Mouse (Mus musculus) layer of hippocampus, postnatal 14 days (tissue): ENCODE measurements around the gene Cd302. TPM values are rescaled to one million over a fixed set of nuclear protein-coding genes. Genes with fewer than 3 reads are reported as not detected.
A peak's percentile ranks its signal among the peaks of the same experiment; 100 is the strongest.

Source experiments
- DNase-seq, 2 experiments: peaks; one replicate each; pipeline ENCODE4 v3.0.0; 2021 to 2022; ENCODE audit warnings: low spot score in 2 of 2, mixed read lengths in 1 of 2
- long read RNA-seq, 2 experiments: library from polyadenylated mRNA; stranded (forward); transcript quantifications; one replicate each; pipeline ENCODE4 v2.0.0; 2021
- total RNA-seq, 2 experiments: library from RNA; stranded (reverse); gene quantifications; 2 replicates each; pipeline ENCODE4 v1.2.3; 2021

Cd302 gene
- total RNA-seq, result 10 to 100 TPM in 1 of 2 experiments, 1 to 10 TPM in 1; 9.3 to 11.7 TPM
- long read RNA-seq, experiment 1, transcript Cd302-202 (6 exons, 1,354 nt), result major isoform, 15 of 18 reads
- long read RNA-seq, experiment 1, partial matches to known transcripts, result 0 of 18 reads
- long read RNA-seq, experiment 1, other reads (novel, unspliced or antisense), result 2 of 18 reads
- long read RNA-seq, experiment 2, transcript Cd302-202 (6 exons, 1,354 nt), result major isoform, 18 of 20 reads
- long read RNA-seq, experiment 2, partial matches to known transcripts, result 1 of 20 reads
- long read RNA-seq, experiment 2, other reads (novel, unspliced or antisense), result 1 of 20 reads

- no peak for DNase-seq
Observed at GRCm38 (mm10) chr2:60284467-60284821, at the start of gene Cd302. Gene Cd302, minus strand, starts transcription at chr2:60284488.

- no peak for DNase-seq
Observed at GRCm38 (mm10) chr2:60328641-60329040, 44.4 kb upstream of the Cd302 start.

- no peak for DNase-seq
Observed at GRCm38 (mm10) chr2:60327581-60327980, 43.3 kb upstream of the Cd302 start.

DNA sequence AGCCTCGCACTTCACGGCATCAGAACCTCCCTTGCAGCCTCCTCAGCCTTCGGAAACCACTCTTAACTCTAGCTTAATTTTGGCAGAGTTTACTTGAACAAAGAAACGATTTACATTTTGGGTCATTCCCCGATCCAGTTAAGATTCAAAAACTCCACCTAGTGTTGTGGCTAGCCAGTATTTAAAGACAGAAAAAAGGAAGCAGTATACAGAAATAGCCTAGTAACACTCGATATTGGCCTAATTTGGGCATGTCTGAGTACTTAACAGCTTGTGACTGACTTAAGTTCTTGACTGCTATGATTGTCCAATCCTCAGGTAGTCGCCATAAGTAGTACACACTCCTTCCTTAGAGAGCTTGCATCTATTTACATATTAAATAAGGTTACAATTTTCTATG is 42.7 kb upstream of the Cd302 start:
- DNase-seq, result no peak

GRCm38 (mm10) chr2:60323411-60323810 is 39.1 kb upstream of the Cd302 start:
- DNase-seq, result no peak

DNA sequence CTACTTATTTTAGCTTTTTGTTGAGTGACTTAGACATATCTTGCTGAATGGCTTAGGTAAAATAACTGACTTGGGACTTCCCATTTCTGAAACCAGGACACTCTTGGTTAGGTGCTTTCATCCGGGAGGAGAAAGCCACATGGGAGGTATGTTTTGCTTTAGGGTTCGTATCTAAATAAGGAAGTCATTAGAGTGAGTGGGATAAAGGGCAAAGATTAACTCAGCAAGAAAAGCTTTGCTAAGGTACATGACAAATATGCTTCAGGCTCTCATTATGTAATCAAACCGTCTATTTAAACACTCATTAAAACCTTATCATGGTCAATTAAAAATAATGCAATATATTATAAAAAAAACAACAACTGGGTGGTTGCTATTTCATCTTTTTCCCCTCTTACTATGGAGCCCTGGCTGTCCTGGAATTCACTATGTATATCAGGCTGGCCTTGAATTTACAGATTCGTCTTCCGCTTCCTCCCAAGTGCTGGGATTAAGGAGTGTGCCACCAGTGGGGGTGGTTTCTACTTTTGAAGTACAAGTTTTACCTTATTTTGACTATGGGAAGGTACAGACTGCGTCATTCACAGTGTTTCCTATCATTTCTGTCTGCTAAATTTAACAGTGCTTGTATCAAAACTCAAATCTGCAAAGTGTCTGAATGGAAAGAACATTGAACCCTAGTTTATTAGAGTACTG is 37.9 kb upstream of the Cd302 start:
- no peak for DNase-seq

DNA sequence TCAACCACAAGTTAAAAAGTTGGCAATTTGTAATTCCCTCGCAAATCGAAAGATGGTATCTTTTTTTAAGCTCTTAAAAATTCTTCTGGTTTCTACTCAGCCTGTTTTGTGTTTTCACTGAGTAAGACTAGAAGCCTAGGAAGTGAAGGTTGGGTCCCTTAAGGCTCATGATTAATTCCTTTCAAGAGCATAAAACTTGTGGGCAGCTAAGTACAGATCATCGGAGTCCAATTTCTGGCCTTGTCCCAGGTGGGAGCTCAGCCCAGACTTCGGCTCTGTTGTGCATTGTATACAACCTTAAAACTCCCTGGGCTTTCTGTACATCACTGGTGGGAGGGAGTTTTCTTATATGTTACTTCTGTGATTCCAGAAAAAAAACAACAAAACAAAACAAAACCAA is 19.5 kb upstream of the Cd302 start:
- DNase-seq, result no peak

DNA sequence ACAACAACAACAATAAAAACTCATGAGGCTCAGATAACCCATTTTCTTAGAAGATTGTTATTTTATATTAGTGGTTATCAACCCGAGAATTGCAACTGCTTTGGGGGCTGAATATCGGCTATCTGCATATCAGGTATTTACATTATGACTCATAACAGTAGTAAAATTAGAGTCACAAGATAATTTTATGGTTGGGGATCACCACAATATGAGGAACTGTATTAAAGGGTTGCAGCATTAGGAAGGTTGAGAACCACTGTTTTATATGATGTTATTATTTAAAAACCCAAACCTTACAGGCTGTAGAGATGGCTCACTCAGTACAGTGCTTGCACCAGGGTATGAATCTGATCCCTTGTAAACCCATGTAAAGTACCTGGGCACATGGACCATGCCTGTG is 15.0 kb upstream of the Cd302 start:
- no peak for DNase-seq

GRCm38 (mm10) chr2:60298266-60298665 is 14.0 kb upstream of the Cd302 start:
- no peak for DNase-seq

DNA sequence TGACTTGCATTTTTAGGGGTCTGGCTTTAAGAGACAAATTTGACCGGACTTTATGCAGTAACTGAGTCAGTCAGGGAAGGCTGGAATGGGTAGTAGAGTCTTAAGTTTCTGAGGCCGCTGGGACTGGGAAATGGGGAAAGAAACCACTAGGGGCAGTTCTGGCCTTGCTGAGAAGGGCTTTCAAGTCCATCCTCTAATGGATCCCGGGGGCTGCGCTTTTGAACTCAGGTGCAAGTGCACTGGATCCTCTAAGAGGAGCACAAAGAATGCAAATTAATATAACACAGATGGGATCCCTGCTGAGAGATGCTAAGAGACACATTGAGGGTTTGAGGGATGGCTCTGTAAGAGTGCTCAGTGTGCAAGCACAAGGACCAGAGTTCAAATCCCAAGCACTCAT is 7.1 kb upstream of the Cd302 start:
- DNase-seq, result no peak

- no peak for DNase-seq
Observed at GRCm38 (mm10) chr2:60289451-60289850, 5.2 kb upstream of the Cd302 start.

DNA sequence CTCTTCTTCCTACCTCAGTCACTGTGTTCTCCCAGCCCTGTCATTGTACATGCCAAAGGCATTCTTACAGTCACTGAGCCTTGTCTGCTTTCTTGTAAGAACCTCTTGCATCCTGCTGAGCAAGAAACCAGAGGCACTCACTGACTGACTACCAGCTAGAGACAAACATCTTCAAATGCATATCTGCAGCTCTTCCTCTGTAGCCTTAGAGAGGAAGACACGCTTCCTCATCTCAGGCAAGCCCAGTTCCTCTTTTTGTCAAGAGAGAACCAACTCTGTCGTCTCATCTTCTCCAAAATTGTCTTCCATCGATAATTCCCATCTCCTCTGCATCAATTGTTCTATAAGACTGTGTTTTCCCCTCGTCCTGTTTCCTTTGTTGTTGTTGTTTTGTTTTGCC is 4.3 kb upstream of the Cd302 start:
- DNase-seq, result no peak

- no peak for DNase-seq
Observed at GRCm38 (mm10) chr2:60285107-60285617, 874 bp upstream of the Cd302 start.

DNA sequence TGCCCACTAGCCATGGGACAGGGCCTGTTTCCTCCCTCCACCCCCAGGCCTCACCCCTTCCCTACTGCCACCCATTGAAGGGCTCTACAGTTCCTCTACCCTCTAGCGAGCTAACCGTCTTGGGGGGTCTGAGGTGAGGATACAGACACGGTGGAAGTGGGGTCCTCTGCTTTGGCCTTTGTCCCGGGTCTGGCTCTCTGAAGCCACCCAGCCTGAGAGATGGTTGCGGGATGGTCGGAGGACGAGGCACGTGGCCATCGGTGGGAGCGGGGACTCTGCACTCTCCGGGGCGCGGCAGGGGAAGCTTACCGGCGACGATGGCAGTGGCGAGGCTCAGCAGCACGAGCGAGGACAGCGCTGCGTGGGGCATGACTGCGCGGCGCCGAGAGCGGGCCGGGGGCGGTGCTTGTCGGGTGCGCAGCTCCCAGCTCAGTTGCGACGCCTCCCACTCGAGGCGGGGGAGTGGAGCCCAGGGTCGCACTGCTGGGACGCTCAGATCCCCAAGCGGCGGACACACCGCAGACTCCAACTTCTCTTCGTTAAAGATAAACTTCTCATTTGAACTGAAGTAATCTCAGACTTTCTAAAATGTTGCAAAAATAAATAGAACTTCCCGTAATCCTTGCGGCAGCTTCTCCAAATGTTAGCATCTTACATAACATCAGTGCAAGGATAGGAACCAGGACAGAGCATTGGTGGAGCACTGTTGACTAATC is 379 bp downstream of the Cd302 start:
- peak; percentile 37 to 47 for DNase-seq

GRCm38 (mm10) chr2:60283208-60283750 is 1.0 kb downstream of the Cd302 start:
- DNase-seq, result peak; percentile 8 to 13

DNA sequence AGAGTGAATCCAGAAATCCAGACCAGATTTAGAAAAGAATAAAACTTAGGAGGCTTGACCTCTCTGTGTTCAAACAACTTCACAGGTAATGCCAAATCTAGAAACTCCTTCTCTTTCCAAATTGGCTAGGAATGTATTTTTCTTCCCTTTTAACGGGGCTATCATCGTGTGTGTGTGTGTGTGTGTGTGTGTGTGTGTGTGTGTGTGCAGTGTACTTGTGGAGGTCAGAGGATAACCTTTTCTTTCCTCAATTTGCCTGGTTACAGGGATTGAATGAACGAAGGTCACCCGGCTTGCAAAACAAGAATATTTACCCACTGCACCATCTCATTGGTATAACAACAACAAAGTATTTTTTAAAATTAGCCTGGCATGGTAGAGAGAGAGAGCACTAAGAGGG is 1.7 kb downstream of the Cd302 start:
- DNase-seq, result no peak

- DNase-seq, result no peak
Observed at GRCm38 (mm10) chr2:60278627-60279026, 5.7 kb downstream of the Cd302 start.

DNA sequence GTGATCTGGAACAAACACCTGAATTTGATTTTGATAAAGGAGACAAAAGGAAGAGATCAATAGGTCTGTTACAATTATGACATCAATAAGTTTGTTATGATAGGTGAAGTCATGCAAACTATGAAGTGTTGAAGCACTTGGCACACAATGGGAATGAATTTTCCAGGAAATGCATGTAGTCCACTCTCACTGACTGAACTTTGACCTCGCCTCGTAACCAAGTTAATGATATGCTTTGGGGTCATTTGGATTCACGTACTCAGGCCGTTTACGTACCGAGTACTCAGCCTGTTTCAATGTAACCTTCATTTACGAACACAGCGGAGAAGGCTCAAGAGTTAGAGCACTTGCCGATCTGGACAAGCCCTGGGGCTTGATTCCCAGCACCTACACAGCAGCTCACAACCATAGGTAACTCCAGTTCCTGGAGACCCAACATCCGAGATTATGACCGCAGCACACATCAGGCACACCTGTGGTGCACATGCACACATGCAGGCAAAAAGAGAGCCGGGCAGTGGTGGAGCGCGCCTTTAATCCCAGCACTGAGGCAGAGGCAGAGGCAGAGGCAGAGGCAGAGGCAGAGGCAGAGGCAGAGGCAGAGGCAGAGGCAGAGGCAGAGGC is 14.3 kb downstream of the Cd302 start:
- DNase-seq, result no peak

DNA sequence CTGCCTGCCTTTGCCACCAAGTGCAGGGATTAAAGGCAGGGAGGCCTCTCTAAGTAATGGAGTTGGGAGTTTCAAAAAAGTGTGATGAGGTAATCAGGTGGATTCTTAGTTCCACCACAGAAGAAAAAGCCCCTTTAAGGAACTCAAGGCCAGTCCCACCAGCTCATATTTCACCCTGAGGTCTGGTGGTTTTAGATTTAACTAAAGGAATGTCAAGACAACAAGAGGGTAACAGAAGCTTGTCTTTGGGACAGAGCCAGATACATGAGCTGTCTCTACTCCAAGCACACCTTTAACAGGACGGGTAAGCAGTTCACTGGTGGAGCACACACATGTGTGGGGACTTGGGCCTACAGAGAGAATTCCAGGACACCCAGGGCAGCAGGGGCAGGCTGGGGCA is 16.7 kb downstream of the Cd302 start:
- no peak for DNase-seq

- DNase-seq, result no peak
Observed at GRCm38 (mm10) chr2:60260621-60261350, 23.5 kb downstream of the Cd302 start.

DNA sequence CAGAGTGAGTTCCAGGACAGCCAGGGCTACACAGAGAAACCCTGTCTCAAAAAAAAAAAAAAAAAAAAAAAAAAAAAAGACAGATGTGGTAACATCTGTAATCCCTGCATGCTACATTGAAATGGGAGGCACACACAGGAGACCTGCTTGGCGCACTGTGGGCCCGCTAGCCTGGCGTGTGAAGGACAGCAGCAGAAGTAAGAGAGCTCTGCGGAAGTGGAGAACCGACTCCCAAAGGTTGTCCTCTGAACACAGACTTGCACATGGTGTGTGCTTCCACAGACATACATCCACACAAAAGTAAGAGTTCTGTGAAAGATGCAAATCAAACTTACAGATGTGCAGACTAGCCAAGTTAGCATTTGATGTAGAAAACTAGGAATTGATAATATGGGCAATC is 25.1 kb downstream of the Cd302 start:
- no peak for DNase-seq
